Mouse (Mus musculus) cerebellum, postnatal 25 days (tissue): ENCODE data around the gene Atrip.

Source experiments
- DNase-seq, 2 experiments: peaks; one replicate each; pipeline ENCODE4 v3.0.0; 2021; ENCODE audit warnings: mixed read lengths in 2 of 2

Gene Atrip

DNA sequence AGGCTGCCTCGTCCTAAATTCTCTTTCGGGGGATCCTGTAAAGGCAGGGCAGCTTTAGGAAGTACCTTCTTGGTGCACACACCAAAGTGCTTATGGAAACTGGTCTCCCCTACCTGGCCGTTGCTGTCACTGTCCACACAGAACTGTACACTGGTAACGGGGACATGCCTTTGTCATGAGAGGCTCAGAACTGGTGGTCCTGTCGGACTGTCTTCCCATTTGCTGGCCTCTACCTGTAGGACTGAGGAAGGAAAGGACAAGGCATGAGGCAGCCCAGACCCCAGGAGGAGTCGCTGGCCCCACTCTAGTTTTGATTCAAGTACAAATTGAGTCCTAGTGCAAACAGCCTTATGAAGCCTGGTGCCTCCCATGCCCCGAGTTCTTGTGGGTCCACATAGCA lies 42.9 kb downstream of the Atrip start:
- no peak for DNase-seq

DNA sequence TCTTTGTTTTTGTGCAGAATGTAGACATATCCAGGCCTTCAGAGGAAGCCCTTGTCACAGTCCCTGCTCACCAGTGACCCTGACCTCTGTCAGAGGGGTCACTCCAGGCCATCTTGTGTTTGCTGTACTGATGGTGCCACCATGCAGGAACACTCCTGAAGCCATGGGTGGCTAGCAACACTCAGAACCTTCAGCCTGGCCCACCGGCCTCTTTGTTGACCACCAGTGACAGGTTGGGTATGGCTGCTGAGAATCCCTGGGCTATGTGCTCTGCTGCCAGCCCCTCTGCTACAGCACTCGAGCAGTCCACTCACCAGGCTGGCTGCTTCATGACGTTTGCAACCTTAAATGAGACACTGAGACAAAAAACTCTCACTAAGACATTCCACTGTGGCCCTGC lies 43.6 kb downstream of the Atrip start:
- DNase-seq: no peak

DNA sequence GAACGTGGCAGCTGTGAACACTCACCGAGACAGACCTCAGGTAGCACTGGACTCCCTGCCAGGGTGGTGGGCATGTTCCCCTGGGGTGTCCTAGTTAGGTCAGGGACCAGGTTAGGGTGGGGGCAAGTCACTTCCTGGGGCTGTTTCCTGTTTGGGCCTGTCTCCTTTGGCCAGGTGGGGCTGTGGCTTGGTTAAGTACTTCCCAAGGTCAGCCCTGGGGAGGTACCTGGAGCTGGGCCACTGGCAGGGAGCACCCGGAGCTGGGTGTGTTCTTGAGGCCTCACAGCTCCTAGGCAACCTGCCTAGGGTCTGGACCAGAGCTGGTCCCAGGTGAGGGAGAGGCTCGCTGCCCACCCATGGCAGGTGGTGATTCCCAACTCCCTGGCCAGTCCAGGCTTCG lies 45.0 kb downstream of the Atrip start:
- DNase-seq: no peak

DNA sequence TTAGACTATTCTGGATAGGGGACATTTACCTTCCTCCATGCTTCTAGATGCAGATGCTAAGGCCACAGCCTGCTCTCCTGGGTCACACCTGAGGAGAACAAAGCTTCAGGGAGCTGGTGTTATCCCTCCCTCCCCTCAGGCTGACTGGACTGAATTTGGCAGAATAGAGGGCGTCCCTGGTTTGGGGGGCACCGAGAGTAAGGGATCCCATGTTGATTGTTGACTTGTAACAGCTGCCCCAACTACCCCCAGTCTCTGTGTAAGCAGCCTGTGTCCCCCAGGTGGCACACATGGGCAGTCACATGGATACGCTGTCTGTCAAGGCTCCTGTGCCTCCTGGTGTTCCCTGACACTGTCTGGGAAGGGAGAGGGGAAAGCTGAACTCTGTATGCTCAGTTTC lies 45.5 kb downstream of the Atrip start:
- DNase-seq: no peak

DNA sequence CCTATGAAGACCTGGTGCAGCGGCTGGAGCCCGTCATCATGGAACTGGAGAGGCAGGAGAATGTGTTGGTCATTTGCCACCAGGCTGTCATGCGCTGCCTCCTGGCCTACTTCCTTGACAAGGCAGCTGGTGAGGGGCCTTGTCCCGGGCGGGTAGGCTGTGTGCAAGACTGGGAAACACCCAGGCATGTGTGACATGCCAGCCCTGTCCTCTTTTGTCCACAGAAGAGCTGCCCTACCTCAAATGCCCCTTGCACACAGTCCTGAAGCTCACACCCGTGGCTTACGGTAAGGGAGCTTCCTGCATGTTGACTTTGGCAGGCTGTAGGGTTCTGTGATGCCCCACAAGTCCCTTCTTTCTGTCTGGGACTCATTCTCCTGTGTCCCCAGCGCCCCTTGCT lies 46.4 kb downstream of the Atrip start:
- DNase-seq: no peak

DNA sequence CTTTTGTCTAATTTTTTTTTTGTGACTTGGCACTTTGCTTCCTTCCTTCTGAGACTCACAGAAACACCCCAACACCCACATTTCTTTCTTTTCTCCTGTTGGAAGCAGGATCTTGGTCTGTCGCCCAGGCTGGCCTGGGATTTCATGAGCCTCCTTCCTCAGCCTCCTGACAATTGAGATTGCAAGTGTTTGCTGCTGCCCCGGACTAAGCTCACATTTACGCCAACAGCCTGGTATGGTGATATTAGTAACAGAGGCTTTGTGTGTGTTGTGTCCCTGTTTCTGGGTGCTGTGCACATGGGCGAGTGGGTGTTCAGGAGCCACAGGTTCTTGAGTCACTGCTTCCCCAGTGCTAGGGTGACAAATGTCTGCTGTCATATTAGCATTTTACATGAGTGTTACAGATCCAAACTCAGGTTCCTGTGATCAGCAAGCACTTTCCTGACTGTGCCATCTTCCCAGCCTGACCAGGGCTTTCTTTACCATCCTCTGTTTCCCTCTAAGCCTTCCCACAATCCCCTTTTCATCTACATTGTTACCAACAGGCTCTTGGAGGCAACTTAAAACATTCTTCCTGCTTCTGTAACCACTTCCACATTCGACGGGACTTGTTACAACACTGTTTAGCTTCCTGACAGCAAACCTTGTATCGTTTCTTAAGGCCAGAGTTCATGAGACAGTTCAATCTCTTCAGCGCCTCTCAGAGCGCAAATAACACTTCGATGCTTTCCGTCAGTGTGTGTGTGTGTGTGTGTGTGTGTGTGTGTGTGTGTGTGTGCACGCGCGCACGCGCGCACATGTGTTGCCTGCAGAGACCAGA lies 50.8 kb downstream of the Atrip start:
- no peak for DNase-seq

DNA sequence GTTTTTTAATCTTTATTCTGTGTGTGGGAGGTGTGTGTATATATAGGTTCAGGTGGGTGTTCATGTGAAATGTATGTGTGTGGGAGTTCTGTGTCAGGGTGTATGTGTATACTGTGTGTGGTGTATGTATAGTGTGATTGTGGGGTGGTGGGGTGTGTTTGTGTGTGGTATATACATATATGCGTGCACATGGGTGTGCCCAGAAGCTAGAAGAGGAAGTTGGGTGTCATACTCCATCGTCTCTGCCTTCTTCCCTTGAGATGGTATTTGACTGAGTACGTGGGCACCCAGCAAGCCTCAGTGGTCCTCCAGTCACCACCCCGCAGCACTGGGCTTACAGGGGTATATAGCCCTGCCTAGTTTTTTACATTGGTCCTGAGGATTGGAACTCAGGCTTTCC lies 52.5 kb downstream of the Atrip start:
- DNase-seq: no peak

DNA sequence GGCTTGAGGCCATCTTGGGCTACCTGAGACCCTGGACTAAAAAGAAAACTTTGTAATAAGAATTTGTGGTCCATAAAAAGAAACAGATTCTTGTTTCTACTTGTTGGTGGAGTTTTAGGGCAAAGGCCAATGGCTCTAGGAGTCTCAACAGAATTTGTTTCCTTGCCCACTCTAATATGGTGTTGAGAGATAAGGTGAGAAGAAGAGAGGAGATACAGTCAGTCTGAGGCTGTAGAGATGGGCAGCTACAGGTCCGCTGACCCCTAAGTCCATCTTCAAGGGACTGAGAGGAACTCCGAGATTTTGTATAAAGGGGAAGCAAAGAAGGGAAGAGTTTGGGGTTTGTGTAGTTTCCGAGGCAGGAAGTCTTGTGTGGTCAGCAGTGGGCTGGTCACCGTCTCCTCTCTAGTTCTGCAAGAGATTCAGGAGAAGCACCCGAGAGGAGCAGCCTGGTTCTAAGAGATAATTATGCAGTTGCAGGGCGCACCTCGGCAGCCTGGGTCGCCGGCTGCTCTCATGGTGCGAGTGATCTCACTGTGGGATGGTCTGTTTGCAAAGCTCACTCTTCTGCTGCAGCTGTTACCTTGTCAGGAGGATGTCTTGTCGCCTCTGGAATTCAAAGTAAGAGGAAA lies 56.8 kb downstream of the Atrip start:
- no peak for DNase-seq

DNA sequence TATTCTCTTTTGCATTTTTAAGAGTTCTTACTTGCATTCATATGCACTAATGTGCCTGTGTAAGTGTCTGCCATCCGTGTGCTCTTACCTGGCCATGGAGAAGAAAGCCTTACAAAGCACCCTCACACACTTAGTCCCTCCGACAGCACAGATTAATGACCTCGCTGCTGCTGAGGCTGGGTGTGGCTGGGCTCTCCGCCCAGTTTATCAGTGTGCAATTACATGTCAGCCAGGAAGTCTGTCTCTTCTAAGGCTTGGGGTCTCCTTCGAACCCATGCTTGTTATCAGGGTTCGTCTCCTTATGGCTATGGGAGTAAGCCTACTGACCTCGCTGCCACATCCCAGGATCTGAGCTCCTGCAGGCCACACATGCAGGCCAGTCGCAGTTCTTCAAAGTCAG lies 58.5 kb downstream of the Atrip start:
- no peak for DNase-seq

DNA sequence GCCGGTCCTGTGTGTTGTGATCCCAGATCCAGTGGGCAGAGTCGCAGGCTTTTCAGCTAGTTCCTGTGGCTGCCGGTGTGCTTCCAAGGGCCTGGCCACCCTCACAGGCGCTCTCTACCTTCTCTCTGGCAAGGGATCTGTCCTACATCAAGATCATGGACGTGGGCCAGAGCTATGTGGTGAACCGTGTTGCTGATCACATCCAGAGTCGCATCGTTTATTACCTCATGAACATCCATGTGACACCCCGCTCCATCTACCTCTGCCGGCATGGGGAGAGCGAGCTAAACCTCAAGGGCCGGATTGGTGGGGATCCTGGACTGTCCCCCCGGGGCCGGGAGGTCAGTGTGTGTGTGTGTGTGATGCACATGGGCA lies 63.6 kb downstream of the Atrip start:
- no peak for DNase-seq

DNA sequence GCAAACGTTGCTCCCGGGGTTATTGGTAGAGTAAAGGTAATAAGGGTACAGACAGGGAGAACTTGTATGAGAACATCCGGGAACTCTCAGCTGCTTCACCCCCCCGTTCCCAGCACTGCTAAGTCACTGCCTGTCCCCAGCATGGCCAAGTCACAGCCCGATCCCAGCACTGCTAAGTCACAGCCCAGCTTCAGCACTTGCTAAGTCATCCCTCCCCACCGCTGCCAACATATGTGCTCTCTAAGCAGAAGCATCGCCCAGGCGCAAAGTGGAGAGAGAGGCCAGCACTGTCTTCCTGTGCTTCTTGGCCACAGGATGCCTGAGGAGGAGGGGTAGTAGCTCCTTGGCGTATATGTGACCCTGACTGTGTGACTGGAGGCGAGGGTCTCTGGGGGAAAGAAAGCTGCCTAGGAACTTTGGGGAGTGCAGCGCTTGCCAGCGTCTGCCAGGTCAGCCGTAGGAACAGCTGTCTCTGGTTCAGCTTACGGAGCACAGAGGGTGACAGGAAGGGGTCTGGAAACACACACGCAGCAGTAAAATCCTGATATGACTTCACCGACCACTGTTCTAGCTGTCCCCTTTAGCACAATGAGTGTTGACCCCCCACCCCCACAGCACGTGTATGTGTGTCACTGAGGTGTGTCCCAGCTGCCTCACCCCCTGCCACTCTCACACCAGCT lies 64.1 kb downstream of the Atrip start:
- DNase-seq: no peak

DNA sequence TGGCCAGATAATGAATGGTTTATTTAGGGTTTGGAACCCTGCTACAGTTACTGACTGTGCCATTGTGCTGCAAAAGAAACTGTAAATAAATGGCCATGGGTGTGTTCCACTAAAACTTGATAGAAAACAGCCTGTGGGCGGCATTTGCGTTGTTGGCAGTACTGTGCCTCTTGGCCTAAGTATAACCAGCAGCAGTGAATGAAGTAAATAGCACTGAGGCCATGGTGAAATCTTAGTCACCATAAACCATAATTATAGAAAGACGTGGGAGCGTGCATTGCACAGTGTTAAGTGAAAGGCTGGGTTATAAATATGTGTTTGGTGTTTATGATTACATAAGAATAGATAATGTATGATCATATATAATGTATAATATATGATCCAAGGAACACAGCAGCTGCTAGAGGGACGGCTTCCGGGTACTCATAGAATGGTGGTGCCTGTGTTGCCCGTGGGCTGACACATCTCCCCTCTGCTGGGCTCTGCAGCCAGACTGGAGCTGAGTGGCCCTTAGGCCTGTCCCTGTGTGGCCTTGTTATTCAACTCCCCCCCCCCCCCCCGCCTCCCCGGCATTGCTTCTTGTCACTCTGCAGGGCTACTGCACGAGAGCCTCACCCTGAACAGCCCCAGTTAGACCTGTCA lies 64.8 kb downstream of the Atrip start:
- no peak for DNase-seq

DNA sequence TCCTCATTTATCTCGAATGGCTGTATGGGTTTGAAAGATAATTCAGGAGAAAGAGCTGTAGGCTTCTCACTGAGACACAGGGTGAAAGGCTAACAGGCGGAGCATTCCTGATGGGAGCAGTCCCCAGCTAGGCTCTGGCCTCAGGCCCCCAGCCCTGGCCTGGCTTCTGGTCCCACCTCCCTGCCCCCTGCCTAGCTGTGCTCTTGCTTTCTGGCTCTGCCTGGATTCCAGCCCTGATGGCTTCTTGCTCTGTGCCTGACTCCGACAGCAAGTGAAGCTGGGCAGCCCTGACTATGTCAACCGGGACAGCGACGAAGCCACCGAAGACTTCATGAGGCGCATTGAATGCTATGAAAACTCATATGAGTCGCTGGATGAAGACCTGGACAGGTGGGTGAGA lies 65.8 kb downstream of the Atrip start:
- no peak for DNase-seq
